Mouse (Mus musculus): ENCODE measurements around the gene Zfp62.

- no peak for TF ChIP-seq POLR2A (IDR thresholded peaks at IDR 0.05; ENCODE audit: extremely low read depth, insufficient read depth, low read length)
- TF ChIP-seq CTCF (IDR thresholded peaks at IDR 0.05; ENCODE audit: extremely low read depth, insufficient read depth, low read length): no peak
Measured at GRCm38 (mm10) chr11:49202523-49203061, 500 bp upstream of the Zfp62 start.
